Mouse (Mus musculus): ENCODE measurements around the gene Gm11596. TPM values are rescaled to one million over a fixed set of nuclear protein-coding genes. Genes with fewer than 3 reads are reported as not detected.
"Not testable (repeated sequence)": the region's sequence is repeated elsewhere in the genome, so short reads cannot be mapped to it uniquely, and the experiment has no call there.

Gene Gm11596
- total RNA-seq (2021): not detected
- long read RNA-seq: 0 reads

- no peak for DNase-seq (ENCODE audit: low spot score in 2 of 2)
These were observed at the start of gene Gm11596 for GRCm38 (mm10) chr11:99793367-99793766. Gene Gm11596 (minus strand): TSS chr11:99793467.

- DNase-seq (ENCODE audit: low spot score in 2 of 2): no peak
These were observed 48.9 kb upstream of the Gm11596 start for GRCm38 (mm10) chr11:99842185-99842584.

- DNase-seq (ENCODE audit: low spot score in 2 of 2): no peak
These were observed 44.7 kb upstream of the Gm11596 start, which contains the start of gene 2300003K06Rik for GRCm38 (mm10) chr11:99837966-99838365. Gene 2300003K06Rik (minus strand): TSS chr11:99838066.

GRCm38 (mm10) chr11:99815566-99815965 lies 22.3 kb upstream of the Gm11596 start, which contains the start of gene Gm11564:
Gene Gm11564 (minus strand): TSS chr11:99815666.
- not testable (repeated sequence) for DNase-seq (ENCODE audit: low spot score in 2 of 2)

- DNase-seq (ENCODE audit: low spot score in 2 of 2): not testable (repeated sequence)
These were observed 16.5 kb upstream of the Gm11596 start, which contains the start of gene Krtap4-13 for GRCm38 (mm10) chr11:99809792-99810191. Gene Krtap4-13 (minus strand): TSS chr11:99809892.

- DNase-seq (ENCODE audit: low spot score in 2 of 2): not testable (repeated sequence)
These were observed 11.1 kb upstream of the Gm11596 start, which contains the start of gene Gm11554 for GRCm38 (mm10) chr11:99804346-99804745. Gene Gm11554 (minus strand): TSS chr11:99804446.

GRCm38 (mm10) chr11:99798832-99799231 lies 5.6 kb upstream of the Gm11596 start, which contains the start of gene Gm11569:
Gene Gm11569 (minus strand): TSS chr11:99798932.
- not testable (repeated sequence) for DNase-seq (ENCODE audit: low spot score in 2 of 2)

GRCm38 (mm10) chr11:99784900-99785299 lies 8.4 kb downstream of the Gm11596 start, which contains the start of gene Krtap4-9:
Gene Krtap4-9 (plus strand): TSS chr11:99785200.
- DNase-seq (ENCODE audit: low spot score in 2 of 2): not testable (repeated sequence)

- DNase-seq (ENCODE audit: low spot score in 2 of 2): no peak
These were observed 12.7 kb downstream of the Gm11596 start, which contains the start of gene Krtap4-8 for GRCm38 (mm10) chr11:99780604-99781003. Gene Krtap4-8 (minus strand): TSS chr11:99780704.

GRCm38 (mm10) chr11:99778401-99778800 lies 14.9 kb downstream of the Gm11596 start:
- no peak for DNase-seq (ENCODE audit: low spot score in 2 of 2)

- not testable (repeated sequence) for DNase-seq (ENCODE audit: low spot score in 2 of 2)
These were observed 20.5 kb downstream of the Gm11596 start, which contains the start of gene Gm11595 for GRCm38 (mm10) chr11:99772813-99773212. Gene Gm11595 (minus strand): TSS chr11:99772913.

- DNase-seq (ENCODE audit: low spot score in 2 of 2): no peak
These were observed 24.9 kb downstream of the Gm11596 start for GRCm38 (mm10) chr11:99768410-99768809.

- DNase-seq (ENCODE audit: low spot score in 2 of 2): no peak
These were observed 34.4 kb downstream of the Gm11596 start for GRCm38 (mm10) chr11:99758877-99759276.

- DNase-seq (ENCODE audit: low spot score in 2 of 2): no peak
These were observed 49.3 kb downstream of the Gm11596 start for GRCm38 (mm10) chr11:99743985-99744384.

Other genes starting within 250 kb of the Gm11596 start
- gene Krtap3-3, start 242.6 kb downstream of the Gm11596 start, total RNA-seq (2021): not detected
- not detected for gene Krtap3-2, start 236.6 kb downstream of the Gm11596 start, total RNA-seq (2021)
- gene Gm11939, start 234.0 kb downstream of the Gm11596 start, total RNA-seq (2021): not detected
- gene Krtap3-1, start 226.8 kb downstream of the Gm11596 start, total RNA-seq (2021): not detected
- not detected for gene Krtap1-5, start 212.5 kb downstream of the Gm11596 start, total RNA-seq (2021)
- not detected for gene Krtap1-4, start 209.8 kb downstream of the Gm11596 start, total RNA-seq (2021)
- not detected for gene Krtap1-3, start 202.1 kb downstream of the Gm11596 start, total RNA-seq (2021)
- not detected for gene Krtap9-3, start 195.4 kb downstream of the Gm11596 start, total RNA-seq (2021)
- not detected for gene Gm11938, start 190.2 kb downstream of the Gm11596 start, total RNA-seq (2021)
- not detected for gene Gm11937, start 183.3 kb downstream of the Gm11596 start, total RNA-seq (2021)
- gene Krtap2-4, start 178.6 kb downstream of the Gm11596 start, total RNA-seq (2021): not detected
- gene Gm11562, start 173.0 kb downstream of the Gm11596 start, total RNA-seq (2021): not detected
- gene Krtap4-1, start 165.2 kb downstream of the Gm11596 start, total RNA-seq (2021): not detected
- not detected for gene Krtap4-2, start 158.4 kb downstream of the Gm11596 start, total RNA-seq (2021)
- not detected for gene Krtap4-7, start 149.4 kb downstream of the Gm11596 start, total RNA-seq (2021)
- gene Gm11555, start 143.2 kb downstream of the Gm11596 start, total RNA-seq (2021): not detected
- gene Gm11563, start 134.5 kb downstream of the Gm11596 start, total RNA-seq (2021): not detected
- not detected for gene Krtap4-6, start 127.5 kb downstream of the Gm11596 start, total RNA-seq (2021)
- gene Gm14190, start 102.7 kb downstream of the Gm11596 start, total RNA-seq (2021): not detected
- not detected for gene Gm14180, start 59.2 kb downstream of the Gm11596 start, total RNA-seq (2021)
- not detected for gene Gm11595, start 20.6 kb downstream of the Gm11596 start, total RNA-seq (2021)
- not detected for gene Krtap4-8, start 12.8 kb downstream of the Gm11596 start, total RNA-seq (2021)
- gene Krtap4-9, start 8.3 kb downstream of the Gm11596 start, total RNA-seq (2021): not detected
- gene Gm11569, start 5.5 kb upstream of the Gm11596 start, total RNA-seq (2021): not detected
- not detected for gene Gm11554, start 11.0 kb upstream of the Gm11596 start, total RNA-seq (2021)
- gene Krtap4-13, start 16.4 kb upstream of the Gm11596 start, total RNA-seq (2021): not detected
- not detected for gene Gm11564, start 22.2 kb upstream of the Gm11596 start, total RNA-seq (2021)
- gene 2300003K06Rik, start 44.6 kb upstream of the Gm11596 start, total RNA-seq (2021): not detected
- not detected for gene Krtap4-16, start 58.1 kb upstream of the Gm11596 start, total RNA-seq (2021)
- gene Gm11568, start 64.5 kb upstream of the Gm11596 start, total RNA-seq (2021): not detected
- not detected for gene Gm11559, start 71.0 kb upstream of the Gm11596 start, total RNA-seq (2021)
- not detected for gene Krtap9-1, start 79.9 kb upstream of the Gm11596 start, total RNA-seq (2021)
- gene Gm11567, start 85.7 kb upstream of the Gm11596 start, total RNA-seq (2021): not detected
- not detected for gene Krtap31-1, start 114.5 kb upstream of the Gm11596 start, total RNA-seq (2021)
- not detected for gene Gm11565, start 121.3 kb upstream of the Gm11596 start, total RNA-seq (2021)
- not detected for gene Krtap31-2, start 142.8 kb upstream of the Gm11596 start, total RNA-seq (2021)
- not detected for gene Krtap9-5, start 155.0 kb upstream of the Gm11596 start, total RNA-seq (2021)
- gene Krtap29-1, start 185.6 kb upstream of the Gm11596 start, total RNA-seq (2021): not detected
- not detected for gene Krtap16-1, start 193.1 kb upstream of the Gm11596 start, total RNA-seq (2021)
- gene Krtap17-1, start 200.5 kb upstream of the Gm11596 start, total RNA-seq (2021): not detected
- not detected for gene Krt33a, start 222.7 kb upstream of the Gm11596 start, total RNA-seq (2021)
- gene Krt33b, start 236.4 kb upstream of the Gm11596 start, total RNA-seq (2021): not detected
- gene Krt34, start 248.1 kb upstream of the Gm11596 start, total RNA-seq (2021): not detected

All from layer of hippocampus, postnatal 10 days (tissue).